Mouse (Mus musculus) kidney, adult 2 months (tissue): Measurements from ENCODE around the gene Tbc1d9. TPM values are rescaled to one million over a fixed set of nuclear protein-coding genes. Genes with fewer than 3 reads are reported as not detected.

ENCODE experiments used
- DNase-seq: peaks from one replicate; pipeline ENCODE4 v3.0.0; 2021
- H3K27ac ChIP-seq: fragments of 200-500 bp; 2 replicates; pipeline ENCODE4 v1.5.1; 2012; ENCODE audit warnings: low read depth, low read length, control low read depth, inconsistent platforms; ENCODE audit not compliant: insufficient read depth
- H3K27me3 ChIP-seq: fragments of 200-500 bp; replicated peaks from 2 replicates; pipeline ENCODE4 v1.6.1; 2012; ENCODE audit warnings: mild to moderate bottlenecking, moderate library complexity, low read length, inconsistent platforms; ENCODE audit not compliant: control insufficient read depth, insufficient read depth
- H3K36me3 ChIP-seq: fragments of 200-500 bp; 2 replicates; pipeline ENCODE4 v1.6.1; 2012; ENCODE audit warnings: mild to moderate bottlenecking, moderate library complexity, low read length, inconsistent platforms; ENCODE audit not compliant: control insufficient read depth, insufficient read depth
- H3K4me1 ChIP-seq: fragments of 200-500 bp; 2 replicates; pipeline ENCODE4 v1.6.1; 2011; ENCODE audit warnings: low read length; ENCODE audit not compliant: control insufficient read depth, insufficient read depth
- H3K4me3 ChIP-seq: fragments of 200-500 bp; 2 replicates; pipeline ENCODE4 v1.5.1; 2011; ENCODE audit warnings: mild to moderate bottlenecking, low read depth, low read length, control low read depth; ENCODE audit not compliant: insufficient read depth
- CTCF ChIP-seq: fragments of 200-500 bp; conservative IDR thresholded peaks from 2 replicates; pipeline ENCODE4 v1.5.1; 2011; ENCODE audit warnings: low read depth, mild to moderate bottlenecking, control low read depth, low read length, moderate library complexity, mixed read lengths; ENCODE audit not compliant: insufficient read depth, insufficient read length
- POLR2A ChIP-seq: fragments of 200-500 bp; IDR thresholded peaks from one replicate; pipeline ENCODE4 v1.6.1; 2011; ENCODE audit warnings: low read depth, low read length, control low read depth
- WGBS: fragments of 180-500 bp; shearing (Covaris S2); methylation state at CpG from one replicate; pipeline ENCODE4 v1.1.7; 2018; 5-methylcytosine and 5-hydroxymethylcytosine counted together
- polyA plus RNA-seq: library from polyadenylated mRNA; depleted of rRNA; stranded (reverse); fragments of >200 nt; gene quantifications from 2 replicates; pipeline ENCODE4 v1.2.3, GENCODE M21; 2012

The Tbc1d9 gene
- polyA plus RNA-seq, 1 experiment = 3.8 TPM

DNA sequence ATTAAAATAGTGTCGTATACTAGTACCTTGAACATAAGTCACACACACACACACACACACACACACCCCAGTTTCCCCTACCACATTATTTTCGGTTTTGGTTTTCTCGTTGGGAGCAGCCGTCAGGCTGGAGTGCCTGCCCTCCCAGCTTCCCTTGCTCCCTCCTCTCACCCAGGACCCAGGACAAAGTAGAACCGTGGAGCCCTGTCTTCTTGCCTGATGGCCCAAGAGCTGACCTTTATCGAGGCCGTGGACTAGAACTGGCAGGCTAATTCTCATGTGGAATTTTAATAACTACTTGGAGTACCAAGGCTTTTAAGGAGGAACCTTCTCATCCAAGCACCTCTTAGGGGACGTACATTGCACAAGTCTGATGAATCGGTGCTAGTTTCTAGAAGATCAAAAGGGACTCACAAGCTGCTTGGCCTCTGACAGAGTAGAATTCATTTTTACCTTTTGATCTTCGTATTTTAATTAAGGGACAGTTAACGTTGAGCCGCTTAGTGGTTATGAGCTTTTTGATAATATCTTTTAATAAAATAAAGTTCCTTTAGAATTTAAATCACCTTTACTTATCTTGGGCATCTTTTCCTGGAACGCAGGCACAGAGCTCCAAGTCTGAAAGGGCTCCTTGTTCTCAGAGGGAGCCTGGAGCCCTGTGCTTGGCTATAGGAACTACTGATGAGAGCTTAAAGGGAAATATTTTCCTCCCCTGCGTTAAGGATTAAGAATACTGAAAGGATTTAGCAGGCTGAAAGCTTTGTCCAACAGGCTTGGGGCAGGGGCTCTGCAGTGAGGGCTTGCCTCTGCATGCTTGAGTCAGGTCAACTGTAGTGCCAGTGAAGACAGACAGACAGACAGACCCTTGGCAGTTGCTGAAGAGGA is 86.5 kb downstream of the Tbc1d9 start:
- 57% methylated on average over 14 of the region's 14 CpGs for WGBS
- H3K4me3 ChIP-seq = no peak overlapping the region
- H3K36me3 ChIP-seq = no peaks in the 10 kb centered on the region
- DNase-seq = no peak
- no peaks in the 10 kb centered on the region for H3K27me3 ChIP-seq
- no peaks in the 10 kb centered on the region for H3K4me1 ChIP-seq
- TF ChIP-seq POLR2A = no peak
- no peak for TF ChIP-seq CTCF
- H3K27ac ChIP-seq = 0 out of 2 replicates have a peak overlapping the region, but pooled peaks have one; percentile 11

DNA sequence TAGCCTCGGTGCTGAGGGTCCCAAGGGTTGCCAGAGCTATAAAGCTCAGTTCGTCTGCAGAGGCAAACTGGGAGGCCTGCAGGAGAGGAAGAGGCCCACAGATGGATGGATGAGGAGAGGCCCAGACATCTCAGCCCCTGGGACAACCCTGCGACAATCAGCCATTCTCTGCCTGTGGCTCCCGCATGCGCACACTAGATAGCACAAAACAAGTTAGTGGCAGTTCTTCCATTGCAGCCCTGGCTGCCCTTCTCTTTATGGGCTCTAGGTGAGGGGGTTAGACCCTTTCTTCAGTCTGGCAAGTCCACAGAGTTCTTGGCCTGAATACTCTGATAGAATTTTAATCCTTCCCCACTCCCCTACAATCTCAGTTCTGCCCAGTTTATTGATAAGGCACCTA is 87.6 kb downstream of the Tbc1d9 start:
- 87% methylated on average over 5 of the region's 5 CpGs for WGBS
- Histone ChIP-seq H3K4me1 (no peaks in the 10 kb centered on the region), H3K36me3 (no peaks in the 10 kb centered on the region), H3K27me3 (no peaks in the 10 kb centered on the region), H3K27ac (no peak overlapping the region), H3K4me3 (no peak overlapping the region)
- no peak for TF ChIP-seq CTCF
- no peak for TF ChIP-seq POLR2A
- DNase-seq = no peak

DNA sequence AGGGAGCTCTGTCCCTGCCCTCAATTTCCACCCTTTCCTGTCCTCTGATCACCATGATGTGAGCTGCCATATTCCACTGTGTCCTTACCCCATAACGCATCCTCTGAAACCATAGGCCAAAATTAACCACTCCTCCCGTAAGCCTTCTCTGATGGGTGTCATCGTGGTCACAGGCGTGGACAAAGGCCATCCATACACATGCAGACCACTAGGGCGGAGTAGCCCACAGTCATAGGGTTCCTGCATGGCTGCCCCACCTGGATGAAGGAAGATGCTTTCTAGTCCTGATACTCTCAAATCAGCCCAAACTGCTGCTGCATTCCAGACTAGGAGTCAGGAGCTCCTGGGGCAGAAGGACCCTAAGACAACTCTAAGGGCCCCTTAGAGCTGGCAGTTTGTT is 92.5 kb downstream of the Tbc1d9 start:
- DNase-seq = no peak
- no peak overlapping the region for H3K27ac ChIP-seq
- TF ChIP-seq POLR2A = no peak
- TF ChIP-seq CTCF = no peak
- H3K27me3 ChIP-seq = no peaks in the 10 kb centered on the region
- H3K36me3 ChIP-seq = no peaks in the 10 kb centered on the region
- H3K4me3 ChIP-seq = no peak overlapping the region
- WGBS = 91% methylated on average over 5 of the region's 5 CpGs
- no peaks in the 10 kb centered on the region for H3K4me1 ChIP-seq

DNA sequence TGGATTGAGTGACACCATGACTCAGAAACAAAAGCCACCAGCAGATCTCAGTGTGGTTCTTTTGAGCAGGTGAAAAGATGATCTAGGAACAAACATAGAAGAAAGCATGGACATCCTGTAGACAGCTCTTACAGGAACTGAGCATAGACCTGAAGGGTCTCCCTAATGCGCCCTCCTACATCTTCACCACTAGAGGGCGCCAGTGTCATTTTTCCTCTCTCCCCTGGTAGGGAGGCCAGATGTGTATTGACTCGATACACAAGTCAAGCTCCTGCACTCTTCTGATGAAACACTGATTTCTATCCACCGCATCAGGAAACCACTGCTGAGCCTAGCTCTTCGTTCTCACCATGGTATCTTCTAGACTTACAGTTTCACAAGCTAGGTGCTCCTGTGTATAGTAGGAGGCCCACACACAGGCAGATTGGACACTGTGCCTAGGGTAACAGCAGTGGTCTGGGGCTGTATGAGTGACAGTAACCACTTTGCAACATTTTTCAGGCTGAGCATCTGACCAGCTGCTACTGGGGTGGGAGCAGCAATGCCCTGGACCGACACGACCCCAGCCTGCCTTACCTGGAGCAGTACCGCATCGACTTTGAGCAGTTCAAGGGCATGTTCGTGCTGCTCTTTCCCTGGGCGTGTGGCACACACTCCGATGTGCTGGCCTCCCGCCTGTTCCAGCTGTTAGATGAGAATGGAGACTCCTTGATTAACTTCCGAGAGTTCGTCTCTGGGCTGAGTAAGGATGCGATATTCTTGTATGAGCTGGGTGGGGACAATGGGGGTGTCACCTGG is 95.5 kb downstream of the Tbc1d9 start:
- DNase-seq = peak; percentile 50

GRCm38 (mm10) chr8:83271172-83271571 is 106.0 kb downstream of the Tbc1d9 start:
- WGBS = 94% methylated on average over 14 of the region's 14 CpGs
- TF ChIP-seq POLR2A (no peak), CTCF (no peak)
- no peak overlapping the region for H3K27ac ChIP-seq
- H3K36me3 ChIP-seq = no peaks in the 10 kb centered on the region
- DNase-seq = no peak
- no peak overlapping the region for H3K4me3 ChIP-seq
- no peaks in the 10 kb centered on the region for H3K4me1 ChIP-seq
- no peaks in the 10 kb centered on the region for H3K27me3 ChIP-seq

More for the DNA sequence above, 95.5 kb downstream of the Tbc1d9 start:
- TF ChIP-seq CTCF (peak; percentile 81), POLR2A (no peak)
- H3K36me3 ChIP-seq = no peaks in the 10 kb centered on the region
- no peak overlapping the region for H3K27ac ChIP-seq
- H3K4me1 ChIP-seq = no peaks in the 10 kb centered on the region
- WGBS = 69% methylated on average over 16 of the region's 16 CpGs
- H3K27me3 ChIP-seq = no peaks in the 10 kb centered on the region
- H3K4me3 ChIP-seq = no peak overlapping the region

GRCm38 (mm10) chr8:83272464-83272863 is 107.3 kb downstream of the Tbc1d9 start:
- peak; percentile 17 for DNase-seq
- TF ChIP-seq CTCF (no peak), POLR2A (no peak)
- no peaks in the 10 kb centered on the region for H3K4me1 ChIP-seq
- H3K4me3 ChIP-seq = no peak overlapping the region
- H3K36me3 ChIP-seq = no peaks in the 10 kb centered on the region
- 55% methylated on average over 10 of the region's 10 CpGs for WGBS
- H3K27me3 ChIP-seq = no peaks in the 10 kb centered on the region
- H3K27ac ChIP-seq = no peak overlapping the region

DNA sequence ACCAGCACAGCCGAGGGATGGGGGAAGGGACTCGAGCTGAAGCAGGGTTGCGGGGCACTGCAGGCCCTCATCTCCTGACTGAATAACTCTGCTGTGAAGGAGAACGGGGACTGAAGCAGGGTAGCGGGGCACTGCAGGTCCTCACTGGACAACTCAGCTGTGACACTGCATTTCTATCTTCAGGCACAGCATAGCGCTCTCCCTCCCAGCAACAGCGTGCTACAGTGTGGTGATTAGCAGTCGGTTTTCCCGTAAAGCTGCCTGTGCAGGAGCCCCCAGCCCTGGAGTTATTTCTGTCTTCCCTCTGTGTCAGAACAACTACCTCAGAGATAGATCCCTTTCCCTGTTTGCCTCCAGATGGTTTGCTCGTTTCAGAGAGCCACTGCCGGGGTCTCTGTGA is 109.3 kb downstream of the Tbc1d9 start:
- 34% methylated on average over 11 of the region's 11 CpGs for WGBS
- H3K4me1 ChIP-seq = no peaks in the 10 kb centered on the region
- no peak for DNase-seq
- no peaks in the 10 kb centered on the region for H3K36me3 ChIP-seq
- H3K4me3 ChIP-seq = no peak overlapping the region
- H3K27me3 ChIP-seq = no peaks in the 10 kb centered on the region
- H3K27ac ChIP-seq = no peak overlapping the region
- TF ChIP-seq POLR2A (no peak), CTCF (no peak)
